Mouse (Mus musculus) heart, embryonic 14.5 days (tissue): ENCODE measurements at regions not wholly inside any gene's neighbourhood (a gene's known extent, or its start where the extent isn't known, plus 50 kb on each side); places are given as distances from the start of the nearest gene placed in this dataset.

ENCODE experiments used
- ATAC-seq: fragments of 200-750 bp; cut with Nextera tagmentation; 2 replicates; pipeline ENCODE4 v1.8.0; 2017; ENCODE audit warnings: low read depth, moderate TSS enrichment; ENCODE audit not compliant: insufficient number of reproducible peaks, insufficient read depth, low FRiP score
- H3K27ac ChIP-seq, 2 experiments: fragments of 200-500 bp in 1 of 2; fragments of 300-500 bp in 1 of 2; sonication (generic) in 1 of 2; replicated peaks in 1 of 2; 2 replicates each; pipeline ENCODE4 v1.5.1; 2012 to 2014; ENCODE audit warnings: low read depth in 2 of 2, low read length in 2 of 2, control low read depth in 1 of 2, mild to moderate bottlenecking in 1 of 2, mixed read lengths in 1 of 2; ENCODE audit not compliant: control insufficient read depth in 1 of 2, insufficient read depth in 1 of 2
- H3K27me3 ChIP-seq: fragments of 300-500 bp; sonication (generic); 2 replicates; pipeline ENCODE4 v1.6.1; 2014; ENCODE audit warnings: mild to moderate bottlenecking, low read length, control low read depth; ENCODE audit not compliant: control insufficient read depth, insufficient read depth
- H3K36me3 ChIP-seq: fragments of 300-500 bp; sonication (generic); 2 replicates; pipeline ENCODE4 v1.6.1; 2014; ENCODE audit warnings: mild to moderate bottlenecking, control low read depth, low read length, mixed read lengths; ENCODE audit not compliant: control insufficient read depth, insufficient read depth
- H3K4me1 ChIP-seq, 2 experiments: fragments of 200-500 bp in 1 of 2; fragments of 300-500 bp in 1 of 2; sonication (generic) in 1 of 2; 2 replicates each; pipeline ENCODE4 v1.6.1; 2012 to 2014; ENCODE audit warnings: low read length in 2 of 2, control low read depth in 1 of 2, mixed read lengths in 1 of 2; ENCODE audit not compliant: control insufficient read depth in 2 of 2, insufficient read depth in 2 of 2
- H3K4me2 ChIP-seq: fragments of 300-500 bp; sonication (generic); 2 replicates; pipeline ENCODE4 v1.6.1; 2014; ENCODE audit warnings: mild to moderate bottlenecking, low read length
- H3K4me3 ChIP-seq, 2 experiments: fragments of 200-500 bp in 1 of 2; fragments of 300-500 bp in 1 of 2; sonication (generic) in 1 of 2; 2 replicates each; pipeline ENCODE4 v1.5.1; 2012 to 2014; ENCODE audit warnings: low read length in 2 of 2, mild to moderate bottlenecking in 2 of 2, control low read depth in 1 of 2, low read depth in 1 of 2, moderate library complexity in 1 of 2; ENCODE audit not compliant: control insufficient read depth in 1 of 2, insufficient read depth in 1 of 2
- H3K9ac ChIP-seq: fragments of 300-500 bp; sonication (generic); 2 replicates; pipeline ENCODE4 v1.6.1; 2014; ENCODE audit warnings: mild to moderate bottlenecking, low read length
- H3K9me3 ChIP-seq: fragments of 300-500 bp; sonication (generic); 2 replicates; pipeline ENCODE4 v1.6.1; 2016; ENCODE audit warnings: low read length, control low read depth; ENCODE audit not compliant: control insufficient read depth
- WGBS: fragments of 180-500 bp; shearing (Covaris S2); extraction: QIAGEN DNeasy Blood & Tissue Kit; methylation state at CpG from one replicate; pipeline ENCODE4 v1.1.7; 2014; 5-methylcytosine and 5-hydroxymethylcytosine counted together

DNA sequence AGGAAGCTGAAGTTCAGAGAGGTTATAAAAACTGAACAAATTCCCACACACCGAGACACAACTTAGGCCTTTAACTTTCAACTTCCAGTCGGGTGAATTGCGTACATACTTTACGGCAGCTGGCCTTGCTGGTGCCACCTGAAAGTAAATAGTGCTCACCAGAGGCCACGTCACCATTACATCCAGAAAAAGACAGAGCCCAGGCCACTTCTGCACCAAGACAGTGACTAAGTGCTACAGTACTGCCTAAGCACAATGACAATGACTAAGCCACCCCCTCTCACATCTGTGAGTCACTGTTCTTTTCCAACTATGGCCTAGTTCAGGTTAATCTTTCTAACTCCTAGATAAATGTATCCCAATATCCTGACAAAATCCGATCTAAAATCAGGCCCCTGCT, 215.7 kb upstream of the Btbd3 start:
- Histone ChIP-seq H3K27me3 (no peaks in the 10 kb centered on the region), H3K27ac (no peak overlapping the region), H3K36me3 (no peaks in the 10 kb centered on the region), H3K4me2 (no peak overlapping the region), H3K9ac (no peak overlapping the region), H3K9me3 (no peaks in the 10 kb centered on the region), H3K4me1 (no peaks in the 10 kb centered on the region), H3K4me3 (no peak overlapping the region)
- ATAC-seq = no peak
- WGBS = 75% methylated on average over 6 of the region's 6 CpGs

DNA sequence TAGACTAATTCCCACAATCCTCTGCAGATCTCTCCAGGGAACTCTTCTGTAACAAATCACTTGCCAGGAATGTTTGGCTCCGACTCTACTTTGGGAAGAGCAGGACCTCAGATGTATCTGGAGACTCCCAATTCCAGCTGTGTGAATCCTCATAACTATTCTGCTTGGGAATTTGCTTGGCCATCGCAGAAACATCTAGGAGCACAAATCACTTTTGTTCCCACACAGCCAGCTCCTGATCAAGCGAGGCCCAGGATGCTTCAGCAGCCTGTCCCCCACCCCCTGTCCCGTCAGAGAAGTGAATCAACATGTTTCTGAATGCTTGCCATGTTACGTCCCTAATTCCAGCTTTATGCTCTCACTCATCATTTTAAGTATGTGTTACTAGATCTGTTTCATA, 216.1 kb upstream of the Btbd3 start:
- no peak overlapping the region for H3K4me3 ChIP-seq
- no peaks in the 10 kb centered on the region for H3K9me3 ChIP-seq
- H3K4me1 ChIP-seq = no peaks in the 10 kb centered on the region
- WGBS = 74% methylated on average over 5 of the region's 5 CpGs
- H3K36me3 ChIP-seq = no peaks in the 10 kb centered on the region
- no peak overlapping the region for H3K27ac ChIP-seq
- no peaks in the 10 kb centered on the region for H3K27me3 ChIP-seq
- ATAC-seq = no peak
- H3K9ac ChIP-seq = no peak overlapping the region
- no peak overlapping the region for H3K4me2 ChIP-seq

DNA sequence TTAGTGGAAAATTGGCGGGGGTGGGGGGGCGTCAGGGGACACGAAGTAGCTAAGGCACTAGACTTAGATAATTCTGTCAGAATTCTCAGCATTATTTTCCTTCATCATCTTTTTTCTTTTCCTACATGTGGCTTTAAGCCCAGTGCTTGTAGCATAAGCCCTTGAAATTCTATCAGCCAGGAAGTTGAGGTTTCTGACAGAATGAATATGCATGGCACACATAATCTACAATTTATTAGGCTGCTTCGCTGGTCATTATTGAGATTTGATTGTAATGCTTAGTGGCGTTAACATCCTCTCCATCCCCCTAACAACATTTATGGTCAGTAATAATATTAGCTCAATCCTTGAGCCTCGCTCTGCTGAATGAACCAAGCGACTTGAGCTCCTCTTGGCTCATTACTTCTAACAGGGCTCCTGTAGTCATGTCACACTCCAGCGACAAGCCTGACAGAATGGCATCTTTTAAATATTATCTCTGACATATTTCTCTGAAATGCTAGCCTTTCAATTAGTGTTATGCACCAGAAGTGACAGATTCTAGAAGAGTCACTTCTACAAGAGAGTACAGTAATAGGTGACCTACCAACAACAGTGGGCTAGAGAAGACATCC, 222.1 kb upstream of the Btbd3 start:
- Histone ChIP-seq H3K9me3 (no peaks in the 10 kb centered on the region), H3K4me3 (no peak overlapping the region), H3K36me3 (no peaks in the 10 kb centered on the region), H3K9ac (no peak overlapping the region), H3K4me2 (no peak overlapping the region), H3K27me3 (no peaks in the 10 kb centered on the region), H3K27ac (no peak overlapping the region), H3K4me1 (no peaks in the 10 kb centered on the region)
- WGBS = 85% methylated on average over 8 of the region's 8 CpGs
- no peak for ATAC-seq

DNA sequence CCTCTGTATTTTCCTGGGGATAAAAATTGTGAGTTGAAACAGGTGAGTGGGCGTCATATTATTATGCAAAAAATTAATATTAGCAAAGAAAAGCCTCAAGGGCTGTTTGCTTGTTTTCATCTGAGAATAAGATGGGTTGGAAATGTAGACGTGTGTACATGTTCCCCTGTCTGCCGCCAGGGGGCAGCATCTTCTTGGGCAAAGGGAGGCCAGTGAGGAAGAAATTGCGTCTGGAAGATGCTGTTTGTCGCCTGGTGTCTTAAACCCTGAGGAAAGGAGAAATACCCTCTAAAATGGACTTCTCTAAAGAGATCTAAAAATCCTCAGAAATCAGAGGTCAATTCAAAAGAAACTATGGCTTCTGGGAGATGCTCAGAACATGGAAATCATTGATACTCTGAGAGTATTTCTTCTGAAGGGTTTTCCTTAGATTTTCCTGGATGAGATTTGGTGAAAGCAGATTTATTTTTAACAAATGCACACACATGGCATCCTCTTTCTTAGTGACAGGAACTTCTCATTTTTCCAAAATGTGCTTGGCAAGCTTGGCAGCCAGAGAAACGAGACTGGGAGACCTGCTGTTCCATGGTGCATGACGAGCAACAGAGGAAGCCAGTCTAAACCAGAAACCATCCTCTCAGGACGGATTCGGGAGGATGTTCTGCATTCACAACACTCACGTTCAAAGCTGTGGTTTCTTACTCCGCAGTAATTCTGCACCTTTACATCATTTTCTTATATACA, 222.8 kb upstream of the Btbd3 start:
- Histone ChIP-seq H3K36me3 (no peaks in the 10 kb centered on the region), H3K4me1 (no peaks in the 10 kb centered on the region), H3K9ac (no peak overlapping the region), H3K9me3 (no peaks in the 10 kb centered on the region), H3K27me3 (no peaks in the 10 kb centered on the region), H3K4me2 (no peak overlapping the region), H3K4me3 (no peak overlapping the region), H3K27ac (no peak overlapping the region)
- 39% methylated on average over 11 of the region's 11 CpGs for WGBS
- ATAC-seq = no peak

DNA sequence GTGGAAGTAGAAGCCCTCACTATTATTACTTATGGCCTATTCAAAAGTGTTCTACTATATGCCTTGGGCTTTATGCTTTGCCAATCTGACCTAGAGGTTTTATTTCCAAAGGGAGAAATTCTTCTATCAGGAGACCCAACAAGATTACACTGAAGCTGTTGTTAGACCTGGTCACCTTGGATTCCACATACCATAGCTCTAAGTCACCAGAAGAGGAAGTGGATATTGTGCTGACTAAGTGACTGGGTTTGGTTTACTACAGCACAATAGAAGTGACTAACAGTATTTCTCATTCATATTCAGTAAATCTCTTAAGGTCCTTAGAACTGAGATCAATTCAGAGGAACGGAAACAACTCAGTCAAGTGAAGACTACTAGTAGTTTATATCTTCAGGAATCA, 229.0 kb upstream of the Btbd3 start:
- H3K27me3 ChIP-seq = no peaks in the 10 kb centered on the region
- H3K36me3 ChIP-seq = no peaks in the 10 kb centered on the region
- no peak overlapping the region for H3K4me3 ChIP-seq
- H3K9ac ChIP-seq = no peak overlapping the region
- no peak overlapping the region for H3K27ac ChIP-seq
- WGBS = 85% methylated on average over 1 of the region's 1 CpGs
- ATAC-seq = no peak
- H3K4me1 ChIP-seq = no peaks in the 10 kb centered on the region
- no peaks in the 10 kb centered on the region for H3K9me3 ChIP-seq
- H3K4me2 ChIP-seq = no peak overlapping the region

DNA sequence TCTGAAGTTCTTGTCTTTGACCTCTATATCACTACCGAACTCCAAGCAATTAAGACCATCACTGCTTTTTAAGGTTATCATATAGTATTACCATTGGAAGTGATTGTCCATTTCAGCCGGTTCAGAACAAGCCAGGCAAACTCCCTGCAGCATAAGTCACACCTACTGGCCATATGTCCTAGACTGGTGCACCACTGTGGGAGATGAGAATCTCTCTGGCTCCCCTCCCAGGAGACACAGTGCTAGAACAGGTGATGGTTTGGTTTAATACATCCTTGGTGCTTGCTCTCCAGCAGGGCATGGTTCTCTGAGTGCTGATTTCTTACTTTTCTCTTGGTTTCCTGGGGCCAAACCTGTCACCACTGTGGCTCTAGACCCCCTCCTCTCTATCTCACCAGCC, 232.8 kb upstream of the Btbd3 start:
- Histone ChIP-seq H3K4me3 (no peak overlapping the region), H3K27ac (no peak overlapping the region), H3K4me2 (no peak overlapping the region), H3K9me3 (no peaks in the 10 kb centered on the region), H3K9ac (no peak overlapping the region), H3K36me3 (no peaks in the 10 kb centered on the region), H3K27me3 (no peaks in the 10 kb centered on the region), H3K4me1 (no peaks in the 10 kb centered on the region)
- WGBS = 74% methylated on average over 2 of the region's 2 CpGs
- no peak for ATAC-seq

DNA sequence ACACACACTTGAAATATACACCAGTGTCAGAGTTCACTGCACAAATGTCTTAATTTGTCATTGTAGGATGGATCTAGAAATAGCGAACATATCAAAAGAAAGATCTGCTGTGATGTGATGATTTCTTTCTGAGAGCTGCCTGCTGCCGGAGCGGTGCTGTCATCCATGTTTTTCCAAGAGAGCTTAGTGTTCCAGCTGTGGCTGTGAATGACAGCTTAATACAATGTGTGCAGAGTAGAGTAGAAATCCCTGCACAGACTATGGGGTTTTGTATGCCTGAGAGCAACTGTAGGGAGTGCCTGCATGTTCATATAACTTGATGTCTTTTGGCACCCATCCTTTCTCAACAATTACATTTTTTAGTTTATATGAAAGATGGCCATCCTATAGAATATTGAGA, 274.6 kb upstream of the Btbd3 start:
- H3K36me3 ChIP-seq = no peaks in the 10 kb centered on the region
- H3K27me3 ChIP-seq = no peaks in the 10 kb centered on the region
- H3K27ac ChIP-seq = no peak overlapping the region
- H3K9me3 ChIP-seq = no peaks in the 10 kb centered on the region
- 59% methylated on average over 3 of the region's 3 CpGs for WGBS
- H3K9ac ChIP-seq = no peak overlapping the region
- ATAC-seq = no peak
- H3K4me2 ChIP-seq = no peak overlapping the region
- H3K4me3 ChIP-seq = no peak overlapping the region
- H3K4me1 ChIP-seq = no peaks in the 10 kb centered on the region

DNA sequence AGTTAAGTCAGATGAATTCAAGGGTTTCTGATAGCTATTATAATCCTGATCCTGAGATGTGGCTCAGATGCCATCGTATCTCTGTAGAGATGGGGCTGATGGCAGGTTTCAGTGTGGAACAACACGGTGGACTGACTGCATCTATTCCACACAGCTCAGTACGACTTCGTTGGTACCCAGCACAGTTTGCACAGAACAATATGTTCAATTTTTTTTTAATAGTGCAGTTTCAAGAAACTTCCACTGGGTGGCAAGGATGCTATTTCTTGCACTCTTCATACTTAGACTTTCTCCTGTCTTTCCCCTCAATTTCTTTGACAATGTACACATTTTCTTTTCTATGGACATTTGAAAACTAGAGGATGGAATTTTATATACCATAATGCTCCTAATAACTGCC, 278.6 kb upstream of the Btbd3 start:
- Histone ChIP-seq H3K27ac (no peak overlapping the region), H3K27me3 (no peaks in the 10 kb centered on the region), H3K4me3 (no peak overlapping the region), H3K9ac (no peak overlapping the region), H3K9me3 (no peaks in the 10 kb centered on the region), H3K4me1 (no peaks in the 10 kb centered on the region), H3K4me2 (no peak overlapping the region), H3K36me3 (no peaks in the 10 kb centered on the region)
- ATAC-seq = no peak
- WGBS = 57% methylated on average over 4 of the region's 4 CpGs
